Mouse (Mus musculus): ENCODE data around the gene Pex11g.
A peak's percentile ranks its signal among the peaks of the same experiment; 100 is the strongest.

Pex11g gene

GRCm38 (mm10) chr8:3480221-3480785 is 12.8 kb upstream of the Pex11g start:
- DNase-seq = no peak

- DNase-seq = no peak
Observed at GRCm38 (mm10) chr8:3475715-3476429, 8.4 kb upstream of the Pex11g start.

GRCm38 (mm10) chr8:3470562-3470961 is 3.1 kb upstream of the Pex11g start, which contains the start of gene Tex45:
Tex45 (plus strand) TSS chr8:3470862.
- no peak for DNase-seq

GRCm38 (mm10) chr8:3468838-3469237 is 1.4 kb upstream of the Pex11g start:
- DNase-seq = no peak

GRCm38 (mm10) chr8:3467886-3468545 is 536 bp upstream of the Pex11g start:
- DNase-seq = no peak

GRCm38 (mm10) chr8:3464309-3464708 is 3.2 kb downstream of the Pex11g start:
- peak; percentile 50 to 52 for DNase-seq

- peak; percentile 31 to 62 for DNase-seq
Observed at GRCm38 (mm10) chr8:3463248-3463647, 4.2 kb downstream of the Pex11g start.

- DNase-seq = peak; percentile 36 to 79
Observed at GRCm38 (mm10) chr8:3451992-3452391, 15.5 kb downstream of the Pex11g start.

- peak; percentile 33 to 51 for DNase-seq
Observed at GRCm38 (mm10) chr8:3450670-3451069, 16.8 kb downstream of the Pex11g start.

GRCm38 (mm10) chr8:3449226-3449625 is 18.3 kb downstream of the Pex11g start:
- no peak for DNase-seq

- DNase-seq = no peak
Observed at GRCm38 (mm10) chr8:3439510-3439909, 28.0 kb downstream of the Pex11g start.

GRCm38 (mm10) chr8:3436492-3436891 is 31.0 kb downstream of the Pex11g start:
- DNase-seq = no peak

- DNase-seq = no peak
Observed at GRCm38 (mm10) chr8:3431113-3431512, 36.4 kb downstream of the Pex11g start.

GRCm38 (mm10) chr8:3429966-3430365 is 37.5 kb downstream of the Pex11g start:
- peak; percentile 76 to 84 for DNase-seq

- DNase-seq = no peak
Observed at GRCm38 (mm10) chr8:3428426-3428825, 39.1 kb downstream of the Pex11g start.

- DNase-seq = no peak
Observed at GRCm38 (mm10) chr8:3426211-3426610, 41.3 kb downstream of the Pex11g start.

GRCm38 (mm10) chr8:3425217-3425616 is 42.3 kb downstream of the Pex11g start:
- no peak for DNase-seq

- no peak for DNase-seq
Observed at GRCm38 (mm10) chr8:3421507-3421906, 46.0 kb downstream of the Pex11g start.

GRCm38 (mm10) chr8:3420105-3420706 is 47.3 kb downstream of the Pex11g start:
- DNase-seq = no peak

GRCm38 (mm10) chr8:3418101-3418500 is 49.4 kb downstream of the Pex11g start:
- no peak for DNase-seq

GRCm38 (mm10) chr8:3417455-3417854 is 50.0 kb downstream of the Pex11g start:
- no peak for DNase-seq

- no peak for DNase-seq
Observed at GRCm38 (mm10) chr8:3416846-3417245, 50.6 kb downstream of the Pex11g start.

GRCm38 (mm10) chr8:3415661-3416060 is 51.8 kb downstream of the Pex11g start:
- DNase-seq = no peak

GRCm38 (mm10) chr8:3415259-3415658 is 52.2 kb downstream of the Pex11g start:
- DNase-seq = no peak

All from kidney, postnatal 25 days (tissue).